Mouse (Mus musculus) brain, embryonic 14.5 days (tissue): ENCODE data around the gene Gm4131. TPM values are rescaled to one million over a fixed set of nuclear protein-coding genes. Genes with fewer than 3 reads are reported as not detected.
A peak's percentile ranks its signal among the peaks of the same experiment; 100 is the strongest.

Experiments used
- DNase-seq: peaks from one replicate; pipeline ENCODE4 v3.0.0-alpha.2; 2011; ENCODE audit warnings: low read depth
- CTCF ChIP-seq: fragments of 200-500 bp; IDR thresholded peaks from 2 replicates; pipeline ENCODE4 v1.5.1; 2012; ENCODE audit warnings: inconsistent platforms, mild to moderate bottlenecking, moderate library complexity, borderline replicate concordance; ENCODE audit not compliant: insufficient read depth, insufficient read length; ENCODE audit errors: extremely low read depth
- POLR2A ChIP-seq: fragments of 200-500 bp; IDR thresholded peaks from 2 replicates; pipeline ENCODE4 v1.6.1; 2012; ENCODE audit warnings: mild to moderate bottlenecking, inconsistent platforms, borderline replicate concordance; ENCODE audit not compliant: poor library complexity, insufficient read depth, insufficient read length, severe bottlenecking; ENCODE audit errors: extremely low read depth
- polyA plus RNA-seq: library from polyadenylated mRNA; depleted of rRNA; stranded (reverse); fragments of >200 nt; gene quantifications from 2 replicates; pipeline ENCODE4 v1.2.3, GENCODE M21; 2012

Gene Gm4131
- polyA plus RNA-seq, 1 experiment, result not detected

- no peak for DNase-seq
- peak; percentile 10; the same call in 1 of the 2 replicates for TF ChIP-seq CTCF
- TF ChIP-seq POLR2A, result no peak
These were observed 92.2 kb downstream of the Gm4131 start for GRCm38 (mm10) chr14:62474481-62474880.

- no peak for DNase-seq
- TF ChIP-seq POLR2A (no peak), CTCF (no peak)
These were observed 94.7 kb downstream of the Gm4131 start for GRCm38 (mm10) chr14:62472061-62472460.

- DNase-seq, result no peak
- TF ChIP-seq CTCF (no peak), POLR2A (no peak)
These were observed 98.0 kb downstream of the Gm4131 start for GRCm38 (mm10) chr14:62468753-62469125.

GRCm38 (mm10) chr14:62468119-62468752 lies 98.5 kb downstream of the Gm4131 start:
- TF ChIP-seq CTCF (no peak), POLR2A (no peak)
- DNase-seq, result no peak

GRCm38 (mm10) chr14:62464966-62465365 lies 101.8 kb downstream of the Gm4131 start:
- TF ChIP-seq POLR2A (no peak), CTCF (no peak)
- no peak for DNase-seq

- no peak for DNase-seq
- TF ChIP-seq POLR2A, result no peak
- TF ChIP-seq CTCF, result peak; percentile 30; the same call in 1 of the 2 replicates
These were observed 107.2 kb downstream of the Gm4131 start for GRCm38 (mm10) chr14:62459541-62459940.

GRCm38 (mm10) chr14:62457420-62458181 lies 109.1 kb downstream of the Gm4131 start:
- DNase-seq, result peak; percentile 96
- TF ChIP-seq CTCF (peak; percentile 89), POLR2A (no peak)

- DNase-seq, result peak; percentile 62
- no peak for TF ChIP-seq CTCF
- no peak for TF ChIP-seq POLR2A
These were observed 110.4 kb downstream of the Gm4131 start, which contains the start of gene Gucy1b2 for GRCm38 (mm10) chr14:62456239-62456747. Gene Gucy1b2, minus strand, starts transcription at chr14:62456289.

- TF ChIP-seq CTCF (no peak), POLR2A (no peak)
- DNase-seq, result no peak
These were observed 111.2 kb downstream of the Gm4131 start for GRCm38 (mm10) chr14:62455570-62455879.

GRCm38 (mm10) chr14:62454760-62455569 lies 111.8 kb downstream of the Gm4131 start:
- peak; percentile 97 for DNase-seq
- TF ChIP-seq POLR2A, result no peak

- no peak for TF ChIP-seq POLR2A
- TF ChIP-seq CTCF, result no peak
- DNase-seq, result peak; percentile 84
These were observed 112.6 kb downstream of the Gm4131 start for GRCm38 (mm10) chr14:62454136-62454535.
